Mouse (Mus musculus): Measurements from ENCODE around the gene Nck2. TPM values are rescaled to one million over a fixed set of nuclear protein-coding genes. Genes with fewer than 3 reads are reported as not detected.

Gene Nck2
- total RNA-seq, 1 experiment: 20.3 TPM

- Histone ChIP-seq H3K4me1 (ENCODE audit: control insufficient read depth in 2 of 2, insufficient read depth in 2 of 2, low read length in 2 of 2, poor library complexity in 1 of 2) (no peaks in the 10 kb centered on the region), H3K9me3 (ENCODE audit: control insufficient read depth, insufficient read depth, low read depth, low read length) (no peaks in the 10 kb centered on the region), H3K9ac (ENCODE audit: insufficient read depth, low read depth, low read length, poor library complexity, severe bottlenecking) (no peak overlapping the region), H3K4me3 (ENCODE audit: insufficient read depth in 1 of 2, low read depth in 1 of 2, low read length in 2 of 2, poor library complexity in 1 of 2, severe bottlenecking in 1 of 2) (no peak overlapping the region), H3K27ac (ENCODE audit: insufficient read depth, low read depth, low read length, poor library complexity, severe bottlenecking) (no peak overlapping the region), H3K36me3 (ENCODE audit: control insufficient read depth, insufficient read depth, low read length, poor library complexity, severe bottlenecking) (no peaks in the 10 kb centered on the region)
- TF ChIP-seq MAFK (IDR thresholded peaks at IDR 0.05; ENCODE audit: insufficient read depth, low read depth, low read length) (no peak), CHD2 (IDR thresholded peaks at IDR 0.05; ENCODE audit: low read depth, low read length) (no peak), ZNF384 (IDR thresholded peaks at IDR 0.05; ENCODE audit: low read depth, low read length) (no peak), HCFC1 (IDR thresholded peaks at IDR 0.05; ENCODE audit: borderline replicate concordance, insufficient read depth, low read length) (no peak), ZC3H11A (IDR thresholded peaks at IDR 0.05; ENCODE audit: borderline replicate concordance, low read depth, low read length) (no peak)
- no peak for DNase-seq (ENCODE audit: low read depth, low spot score)
- in situ Hi-C loops (cut with MboI; ENCODE audit: low sequenced_read_pairs in 2 of 2, unreplicated experiment in 2 of 2): no loop called here
Measured at GRCm38 (mm10) chr1:43601054-43601453, 156.7 kb downstream of the Nck2 start.

GRCm38 (mm10) chr1:43615948-43616347 lies 171.6 kb downstream of the Nck2 start:
- Histone ChIP-seq H3K9ac (ENCODE audit: insufficient read depth, low read depth, low read length, poor library complexity, severe bottlenecking) (no peak overlapping the region), H3K9me3 (ENCODE audit: control insufficient read depth, insufficient read depth, low read depth, low read length) (peaks cover 4% of the 10 kb centered on the region; the same call in 1 of the 2 replicates), H3K4me1 (ENCODE audit: control insufficient read depth in 2 of 2, insufficient read depth in 2 of 2, low read length in 2 of 2, poor library complexity in 1 of 2) (no peaks in the 10 kb centered on the region), H3K36me3 (ENCODE audit: control insufficient read depth, insufficient read depth, low read length, poor library complexity, severe bottlenecking) (no peaks in the 10 kb centered on the region), H3K4me3 (ENCODE audit: insufficient read depth in 1 of 2, low read depth in 1 of 2, low read length in 2 of 2, poor library complexity in 1 of 2, severe bottlenecking in 1 of 2) (no peak overlapping the region), H3K27ac (ENCODE audit: insufficient read depth, low read depth, low read length, poor library complexity, severe bottlenecking) (no peak overlapping the region)
- no peak for DNase-seq (ENCODE audit: low read depth, low spot score)
- TF ChIP-seq CHD2 (IDR thresholded peaks at IDR 0.05; ENCODE audit: low read depth, low read length): no peak
- TF ChIP-seq HCFC1 (IDR thresholded peaks at IDR 0.05; ENCODE audit: borderline replicate concordance, insufficient read depth, low read length): no peak
- no peak for TF ChIP-seq ZNF384 (IDR thresholded peaks at IDR 0.05; ENCODE audit: low read depth, low read length)
- no peak for TF ChIP-seq ZC3H11A (IDR thresholded peaks at IDR 0.05; ENCODE audit: borderline replicate concordance, low read depth, low read length)
- in situ Hi-C loops (cut with MboI; ENCODE audit: low sequenced_read_pairs in 2 of 2, unreplicated experiment in 2 of 2): no loop called here

Other genes with a start within 250 kb of the Nck2 start
- 11.4 and 27.4 TPM in 2 replicates for gene Fhl2, start 247.6 kb upstream of the Nck2 start, total RNA-seq (2012; rRNA removed)